Mouse (Mus musculus) heart, adult 11 months (tissue): ENCODE results near the gene Kel.

ENCODE experiments used
- DNase-seq: peaks from one replicate; pipeline ENCODE4 v3.0.0; 2022

The Kel gene

DNA sequence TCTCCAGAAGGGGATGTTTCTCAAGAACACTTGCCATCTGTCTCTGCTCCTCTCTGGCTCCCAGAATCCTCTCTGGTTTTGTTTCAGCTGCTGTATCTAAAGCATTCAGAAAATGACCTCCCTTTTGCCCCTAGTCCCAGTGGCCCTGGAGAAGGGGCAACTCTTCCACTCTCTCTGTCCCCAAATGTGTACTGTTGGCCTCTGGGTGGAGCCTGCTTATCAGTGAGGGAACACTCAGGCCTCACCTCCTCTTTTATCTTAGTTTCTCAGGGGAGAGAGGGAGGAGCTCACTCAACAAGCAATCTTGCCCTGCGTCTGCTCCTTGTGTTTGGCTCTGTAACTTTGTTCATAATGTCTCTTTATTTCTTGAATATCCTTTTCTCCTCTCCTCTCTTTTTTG is at the start of gene Kel:
Gene Kel (minus strand): TSS at position 217 of the 400 bp plus-strand sequence.
- DNase-seq, result peak; percentile 24

DNA sequence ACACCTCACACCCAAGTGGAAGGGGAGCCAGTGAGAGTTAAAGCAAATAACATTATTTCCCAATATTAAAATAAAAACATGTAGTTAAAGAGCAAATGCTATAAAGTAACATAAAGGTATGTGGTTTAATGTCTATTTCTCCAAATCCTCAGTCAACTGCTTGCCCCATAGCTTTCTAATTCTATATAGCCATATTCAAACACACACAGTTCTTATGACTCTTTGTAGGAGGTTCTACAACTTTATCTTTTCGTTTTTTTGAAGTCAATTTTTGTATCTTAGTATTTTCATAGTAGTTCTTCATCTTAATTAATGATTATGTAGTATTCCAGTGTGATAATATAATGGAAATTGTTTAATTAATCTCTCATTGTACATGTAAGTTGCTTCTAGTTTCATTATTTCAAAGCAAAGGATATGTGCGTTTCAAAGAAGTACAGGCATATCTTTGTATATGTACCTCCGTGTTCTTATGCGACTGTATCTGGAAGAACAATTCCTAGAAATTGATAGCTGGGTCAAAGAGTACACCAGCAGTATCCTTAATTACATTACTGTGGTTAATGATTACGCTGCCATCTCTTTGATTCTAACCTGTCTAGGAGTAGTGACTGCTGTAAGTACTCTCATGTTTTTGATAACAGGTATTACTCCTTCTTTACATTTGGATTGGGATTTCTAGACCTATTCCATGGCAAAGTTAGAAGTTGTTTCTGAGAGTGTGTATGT is 40.7 kb upstream of the Kel start:
- no peak for DNase-seq

DNA sequence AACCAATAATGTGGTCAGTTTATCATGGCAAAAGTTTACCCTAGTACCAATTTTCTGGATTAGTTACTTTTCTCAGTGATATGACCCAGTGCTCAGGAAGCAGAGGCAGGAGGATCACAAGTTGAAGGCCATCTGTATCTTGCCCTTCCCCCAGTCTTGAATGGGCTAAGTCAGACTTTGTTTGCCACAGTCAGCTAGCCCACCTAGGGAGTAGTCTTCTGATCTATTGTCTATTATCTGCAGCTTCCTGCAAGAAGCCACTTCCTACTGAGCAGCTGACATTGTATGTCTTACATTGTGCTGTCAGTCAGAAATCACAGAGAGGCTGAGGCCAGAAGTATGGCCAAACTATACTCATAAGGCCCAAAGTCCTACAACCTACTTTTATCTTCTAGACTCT is 37.0 kb upstream of the Kel start:
- no peak for DNase-seq

DNA sequence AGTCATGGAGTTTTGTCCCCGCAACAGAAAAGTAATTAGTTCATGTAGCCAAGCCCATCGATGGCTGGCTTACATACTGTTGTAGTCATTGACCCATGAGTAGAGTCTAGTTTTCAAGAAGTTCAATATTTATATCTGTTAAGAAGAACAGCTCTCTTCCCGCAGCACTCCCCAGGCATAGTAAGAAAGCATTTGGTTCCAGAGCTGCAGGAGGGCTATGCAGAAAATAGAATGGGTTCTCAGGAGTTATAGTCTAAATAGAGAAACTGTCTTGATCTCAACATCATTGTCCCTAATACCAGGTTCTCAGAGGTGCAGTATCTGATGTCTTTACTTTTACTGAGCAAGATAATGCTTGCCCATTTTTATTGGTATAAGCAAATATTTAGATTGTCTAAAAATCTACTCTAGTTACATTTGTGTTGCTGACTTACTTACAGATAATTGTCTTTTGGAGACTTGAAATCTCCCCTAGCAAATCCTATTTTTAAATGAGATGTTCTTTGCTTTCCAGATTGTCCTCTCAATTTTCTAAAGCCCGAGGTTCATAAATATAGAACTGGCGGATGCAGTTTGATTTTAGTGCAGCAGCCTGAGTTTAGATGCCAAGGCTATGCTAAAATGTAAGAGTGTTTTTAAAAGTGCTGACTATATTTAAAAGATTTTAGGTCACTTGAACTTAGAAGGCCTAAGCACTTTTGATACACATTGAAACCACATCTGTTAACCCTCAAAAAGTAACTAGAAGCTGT is 30.8 kb upstream of the Kel start:
- no peak for DNase-seq

DNA sequence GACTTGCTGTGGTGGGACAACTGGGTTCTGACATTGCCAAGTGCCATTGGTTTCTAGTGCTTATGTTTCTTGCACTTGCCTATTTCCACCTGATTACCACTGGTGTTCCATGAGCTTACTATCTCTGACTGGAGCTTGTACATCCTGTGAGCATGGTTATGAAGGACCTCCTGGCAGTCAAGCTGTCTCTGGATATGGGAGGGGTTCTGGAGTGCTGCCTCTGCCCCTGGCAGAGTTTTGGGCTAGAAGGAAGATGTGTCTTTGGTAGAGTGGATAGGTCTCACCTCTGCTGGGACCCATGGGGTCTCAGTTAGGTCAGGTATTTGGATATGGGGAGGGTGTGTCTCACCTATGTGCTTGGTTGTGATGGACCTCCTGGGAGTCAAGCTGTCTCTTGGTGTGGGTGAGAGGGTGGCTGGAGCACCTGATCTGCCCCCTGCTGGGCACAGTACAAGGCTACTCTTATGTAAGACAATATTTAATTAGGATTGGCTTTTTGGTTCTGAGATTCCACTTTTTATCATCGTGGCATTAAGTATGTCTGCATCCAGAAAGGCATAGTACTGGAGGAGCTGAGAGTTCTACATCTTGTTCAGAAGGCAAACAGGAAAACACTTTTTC is 24.0 kb upstream of the Kel start:
- DNase-seq, result peak; percentile 33

DNA sequence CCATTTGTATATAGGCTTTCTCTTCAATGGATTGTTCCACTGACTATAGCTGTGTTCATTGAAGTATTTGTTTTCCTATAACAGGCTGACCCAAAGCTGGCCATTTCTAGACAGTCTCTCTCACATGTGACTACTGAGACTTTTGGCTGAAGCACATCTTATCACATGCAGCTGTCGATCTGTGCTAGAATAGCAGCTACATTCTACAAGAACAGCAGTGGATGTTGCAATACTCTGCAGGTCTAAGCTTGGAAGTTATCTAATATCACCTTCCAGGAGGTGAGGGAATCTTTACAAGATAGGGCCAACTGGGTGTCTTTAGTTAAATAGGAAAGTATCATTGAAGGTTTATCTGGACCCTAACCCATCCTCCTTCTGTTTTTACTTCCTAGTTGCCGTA is 17.3 kb upstream of the Kel start:
- no peak for DNase-seq

DNA sequence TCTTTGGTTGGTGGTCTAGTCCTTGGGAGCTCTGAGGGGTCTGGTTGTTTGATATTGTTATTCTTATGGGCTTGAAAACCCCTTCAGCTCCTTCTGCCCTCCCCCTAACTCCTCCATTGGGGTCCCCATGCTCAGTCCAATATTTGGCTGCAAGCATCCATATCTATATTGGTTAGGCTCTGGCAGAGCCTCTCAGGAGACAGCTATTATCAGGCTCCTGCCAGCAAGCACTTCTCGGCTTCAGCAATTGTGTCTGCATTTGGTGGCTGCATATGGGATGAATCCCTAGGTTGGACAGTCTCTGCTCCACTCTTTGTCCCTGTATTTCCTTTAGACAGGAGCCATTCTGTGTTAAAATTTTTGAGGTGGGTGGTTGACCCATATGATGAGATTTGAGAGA is 6.1 kb upstream of the Kel start:
- peak; percentile 11 for DNase-seq

DNA sequence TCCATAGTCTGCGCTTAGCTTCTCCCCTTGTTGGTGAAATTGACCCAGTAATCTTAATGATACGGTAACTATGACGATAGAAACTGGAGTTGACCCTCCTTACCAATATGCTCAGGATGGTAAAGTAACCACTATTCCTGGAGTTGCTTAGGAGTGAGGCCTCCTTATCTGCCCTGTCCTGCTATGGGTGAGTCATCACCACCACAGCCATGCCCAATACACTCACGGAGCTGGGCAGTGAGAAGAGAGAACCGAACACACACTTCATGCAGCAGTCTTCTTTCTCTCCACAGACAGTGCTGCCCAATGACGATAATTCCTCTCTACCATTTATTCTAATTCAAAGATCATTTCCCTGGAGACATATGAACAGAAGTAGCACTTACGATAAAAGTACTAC is 2.1 kb upstream of the Kel start:
- peak; percentile 40 for DNase-seq

DNA sequence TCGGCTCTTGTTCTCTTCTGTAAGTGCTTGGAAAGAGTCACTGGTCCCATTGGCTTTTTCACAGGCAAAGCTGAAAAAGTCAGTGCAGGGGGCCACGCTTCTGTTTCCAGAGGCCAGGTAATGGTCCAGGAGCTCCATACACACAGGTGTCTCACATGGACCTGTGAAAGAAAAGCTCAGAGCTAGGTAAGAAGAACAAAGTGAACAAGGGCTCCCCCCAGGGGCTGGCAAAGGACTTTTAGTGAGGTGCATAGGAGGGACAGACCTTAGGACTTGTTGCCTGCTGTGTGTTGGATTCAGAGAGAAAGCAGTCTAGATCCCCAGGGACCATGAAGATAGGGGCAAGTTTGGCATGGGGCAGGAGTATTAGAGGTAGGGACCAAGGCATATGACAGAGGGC is 1.2 kb downstream of the Kel start:
- peak; percentile 72 for DNase-seq

DNA sequence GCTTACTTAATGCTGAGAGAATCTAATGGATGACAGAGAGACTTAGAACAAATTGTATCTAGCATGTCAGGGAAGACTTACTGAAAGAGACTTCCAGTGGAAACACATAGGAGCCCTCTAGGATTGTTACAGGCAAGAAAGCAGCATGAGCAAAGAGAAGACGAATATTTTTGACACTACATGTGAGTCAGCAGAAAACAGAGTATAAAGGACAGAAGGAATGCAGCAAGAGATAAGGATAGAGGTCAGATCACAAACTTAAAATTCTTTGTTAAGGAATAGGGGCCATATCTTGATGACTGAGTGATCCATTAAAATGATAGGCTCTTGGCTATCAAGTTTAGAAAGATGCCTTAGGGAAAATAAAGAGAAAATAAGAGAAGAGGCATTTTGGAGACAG is 2.9 kb downstream of the Kel start:
- DNase-seq, result no peak

DNA sequence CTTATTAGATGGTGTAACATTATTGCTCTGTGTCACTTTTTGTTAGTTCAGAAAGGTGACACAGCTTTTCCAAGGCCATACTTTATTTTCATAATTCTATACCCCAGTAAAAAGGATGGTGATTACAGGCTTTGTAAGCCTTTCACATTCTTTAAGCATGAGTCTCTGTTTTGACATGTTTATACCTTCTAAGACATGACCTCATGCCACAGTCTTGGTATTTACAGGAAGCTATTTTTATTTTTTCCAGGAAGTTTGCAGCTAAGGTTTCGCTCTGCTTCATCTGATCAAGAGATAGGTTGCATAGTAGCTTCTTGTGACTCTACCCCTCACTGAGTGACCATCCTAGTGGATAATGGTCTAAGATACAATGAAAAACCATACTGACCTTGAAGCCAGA is 9.7 kb downstream of the Kel start:
- DNase-seq, result no peak

DNA sequence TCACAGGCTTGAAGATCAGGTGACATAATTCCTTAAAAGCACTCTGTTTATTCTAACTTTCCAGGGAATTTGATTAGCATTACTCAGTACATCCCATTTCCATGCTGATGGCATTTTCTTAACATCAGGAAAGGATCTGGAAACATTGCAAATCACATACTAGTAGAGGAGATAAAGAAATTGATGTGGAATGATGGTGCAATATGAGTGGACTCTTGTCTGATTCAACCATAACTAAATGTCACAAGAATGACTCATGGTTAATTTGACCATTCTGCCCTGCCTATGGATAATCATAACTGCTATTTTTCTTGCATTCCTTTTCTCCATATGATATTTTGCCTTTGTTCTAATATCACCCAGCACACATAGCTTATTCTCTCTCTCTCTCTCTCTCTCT is 11.9 kb downstream of the Kel start:
- DNase-seq, result no peak

DNA sequence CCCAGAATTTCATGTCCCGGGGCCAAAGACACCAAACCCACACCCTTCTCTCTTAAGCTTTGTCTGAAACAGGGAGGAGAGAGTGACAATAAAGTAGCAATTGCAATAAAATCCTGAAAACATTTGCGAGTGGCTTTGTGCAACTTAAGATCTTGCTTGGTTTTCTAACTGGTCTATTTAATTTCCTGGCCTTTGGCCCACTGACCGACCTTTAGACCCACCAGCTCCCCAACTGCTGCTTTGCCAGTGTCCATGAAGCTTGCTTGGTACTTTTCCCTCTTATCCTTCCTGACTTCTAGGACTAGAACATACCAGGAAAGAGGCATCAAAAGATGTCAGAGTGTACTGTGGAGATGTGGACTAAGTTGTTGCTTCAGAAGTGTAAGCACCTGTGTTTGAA is 18.5 kb downstream of the Kel start:
- no peak for DNase-seq

DNA sequence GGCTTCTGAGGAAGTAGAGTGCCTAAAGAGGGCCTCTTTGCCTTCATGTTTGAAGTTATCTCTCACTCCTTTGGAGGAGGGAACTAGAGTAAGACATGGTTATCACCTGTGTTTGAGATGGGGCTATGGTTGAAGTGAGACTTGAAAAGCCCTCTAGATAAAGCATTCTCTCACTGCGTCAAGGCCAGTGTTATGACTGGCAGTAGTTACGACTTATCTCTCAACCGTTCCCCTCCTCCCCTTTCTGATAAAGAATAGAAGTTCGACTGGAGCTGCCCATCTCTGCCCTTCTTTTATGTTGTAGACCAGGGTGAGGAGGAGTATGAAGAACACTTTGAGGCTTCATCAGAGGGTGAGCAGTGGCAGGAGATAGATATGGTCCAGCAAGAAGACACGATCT is 19.2 kb downstream of the Kel start:
- peak; percentile 70 for DNase-seq

DNA sequence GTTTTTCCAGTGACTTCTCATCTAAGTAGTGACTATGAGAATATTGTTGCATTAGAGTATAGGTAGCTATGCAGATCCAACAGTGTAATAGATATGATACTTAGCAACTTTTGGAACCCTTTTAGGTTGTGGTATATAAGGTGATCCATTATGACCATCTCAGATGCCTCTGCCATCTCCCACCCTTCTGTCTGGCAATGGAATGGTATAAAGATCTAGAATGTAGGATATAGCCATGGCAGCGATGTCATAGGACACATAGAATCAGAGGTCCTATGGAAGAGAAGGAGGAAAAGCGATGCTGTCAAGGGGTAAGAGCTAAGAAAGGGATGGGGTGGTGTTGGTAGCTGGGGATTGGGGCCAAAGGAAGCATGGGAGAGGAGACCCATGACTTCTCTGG is 20.0 kb downstream of the Kel start, which contains the start of gene Llcfc1:
Gene Llcfc1 (plus strand): TSS at position 301 of the 400 bp plus-strand sequence.
- peak; percentile 42 for DNase-seq

DNA sequence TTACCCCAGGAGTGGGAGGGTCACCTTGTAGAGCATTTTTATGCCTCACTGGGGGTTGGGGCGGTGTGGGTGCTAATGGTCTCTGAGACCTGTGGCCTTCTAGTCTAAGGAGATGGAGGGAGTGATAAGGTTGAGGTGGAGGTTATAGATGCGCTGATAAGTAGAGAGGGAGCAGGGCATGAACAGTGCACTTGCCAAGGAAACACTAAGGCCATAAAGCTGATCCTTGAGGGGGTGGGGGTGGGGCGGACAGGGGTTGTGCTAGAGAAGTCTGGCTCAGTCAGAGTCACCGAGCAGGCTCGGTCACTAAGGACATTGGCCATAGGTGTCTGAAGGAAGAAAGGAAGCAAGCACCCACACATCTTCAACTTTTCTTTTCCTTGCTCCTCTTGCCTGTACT is 22.5 kb downstream of the Kel start:
- DNase-seq, result peak; percentile 43

DNA sequence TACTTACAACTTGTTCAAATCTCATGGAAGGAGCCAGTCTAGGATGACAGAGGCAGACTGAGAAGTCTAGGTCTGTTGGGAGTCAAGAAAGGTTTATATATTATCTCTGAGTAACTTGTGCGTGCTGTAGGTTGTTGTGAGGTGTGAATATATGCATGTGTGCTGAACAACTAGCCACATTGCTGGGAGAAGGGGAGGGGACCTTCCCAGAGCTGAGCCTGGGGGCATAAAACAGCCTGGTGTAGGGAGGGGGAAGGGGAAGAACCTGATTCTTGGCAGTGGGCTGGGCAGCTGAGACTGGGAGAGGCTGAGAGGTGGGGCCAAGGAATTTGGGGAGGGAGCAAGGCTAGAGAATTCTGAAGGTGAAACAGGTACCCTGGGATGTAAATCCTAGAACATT is 23.5 kb downstream of the Kel start, which contains the start of gene Trpv5:
Gene Trpv5 (minus strand): TSS at position 101 of the 400 bp plus-strand sequence.
- peak; percentile 59 for DNase-seq

DNA sequence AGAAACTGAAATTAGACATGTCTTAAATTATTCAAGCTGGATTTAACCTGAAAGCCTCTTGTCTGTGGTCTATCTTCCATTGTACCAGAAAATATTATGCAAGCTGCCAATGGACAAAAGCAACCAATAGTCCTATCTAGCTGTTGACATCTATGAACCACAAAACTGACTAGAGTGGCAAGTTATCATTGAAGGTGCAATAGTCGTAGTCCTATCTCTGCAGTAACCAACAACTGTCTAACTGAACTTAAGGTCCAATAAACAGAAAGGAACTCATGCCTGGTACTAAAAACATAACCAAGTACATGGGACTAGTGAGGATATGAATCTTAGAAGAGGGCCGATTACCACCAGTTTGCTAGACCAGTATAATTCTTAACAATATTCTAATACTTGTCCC is 27.6 kb downstream of the Kel start:
- no peak for DNase-seq

DNA sequence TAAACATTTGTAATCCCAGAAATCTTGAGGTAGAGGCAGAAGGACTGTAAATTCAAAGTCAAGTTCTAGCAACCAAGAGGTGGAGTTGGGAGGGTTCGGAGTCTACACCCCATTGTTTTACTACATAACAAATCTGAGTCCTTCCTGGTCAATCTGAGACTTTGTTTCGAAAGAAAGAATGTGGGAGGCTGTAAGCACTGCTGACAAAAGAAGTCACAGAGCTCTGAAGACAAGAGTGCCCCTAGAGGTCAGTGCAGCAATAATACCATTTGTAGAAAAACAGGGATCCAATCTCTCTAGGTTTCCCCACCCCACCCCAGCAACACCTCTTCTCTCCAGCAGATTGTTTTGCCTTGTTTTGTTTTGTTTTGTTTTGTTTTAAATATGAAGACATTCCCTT is 41.8 kb downstream of the Kel start:
- DNase-seq, result no peak

DNA sequence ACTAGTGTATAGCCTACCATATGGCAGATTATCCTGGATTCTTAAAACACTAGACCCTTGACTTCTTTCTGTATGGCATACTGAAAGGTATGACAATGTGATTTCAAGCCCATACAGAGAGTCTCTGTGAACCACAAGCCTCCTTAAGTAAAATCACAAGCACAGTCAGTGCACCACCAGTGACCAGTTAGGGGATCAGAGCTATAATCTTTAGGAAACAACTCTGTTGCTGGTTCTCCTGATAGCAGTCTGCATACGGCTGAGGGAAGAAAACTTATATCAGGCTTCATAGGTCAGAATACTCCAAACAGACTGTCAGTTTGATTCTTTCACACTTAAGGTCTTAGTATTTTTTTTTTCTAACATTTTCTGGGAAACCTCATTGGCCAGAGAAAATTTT is 45.7 kb downstream of the Kel start:
- no peak for DNase-seq

DNA sequence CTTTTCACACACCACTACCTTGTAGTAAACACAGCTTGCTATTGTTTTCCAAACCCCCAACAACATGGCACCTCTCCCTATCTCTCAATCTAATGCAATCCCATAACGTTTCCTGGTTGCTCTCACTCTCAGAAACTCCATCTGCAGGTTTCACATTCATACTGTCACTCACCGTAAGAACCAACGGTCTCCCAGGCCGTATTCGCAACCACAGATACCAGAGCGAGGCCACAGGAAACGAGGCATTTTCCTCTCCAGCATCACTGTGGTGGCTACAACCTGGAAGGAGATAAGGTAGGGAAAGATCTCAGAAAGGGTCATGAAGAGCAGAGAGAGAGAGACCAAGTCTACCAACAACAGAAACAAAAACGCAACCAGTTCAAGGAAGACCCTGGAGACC is 49.5 kb downstream of the Kel start:
- no peak for DNase-seq

DNA sequence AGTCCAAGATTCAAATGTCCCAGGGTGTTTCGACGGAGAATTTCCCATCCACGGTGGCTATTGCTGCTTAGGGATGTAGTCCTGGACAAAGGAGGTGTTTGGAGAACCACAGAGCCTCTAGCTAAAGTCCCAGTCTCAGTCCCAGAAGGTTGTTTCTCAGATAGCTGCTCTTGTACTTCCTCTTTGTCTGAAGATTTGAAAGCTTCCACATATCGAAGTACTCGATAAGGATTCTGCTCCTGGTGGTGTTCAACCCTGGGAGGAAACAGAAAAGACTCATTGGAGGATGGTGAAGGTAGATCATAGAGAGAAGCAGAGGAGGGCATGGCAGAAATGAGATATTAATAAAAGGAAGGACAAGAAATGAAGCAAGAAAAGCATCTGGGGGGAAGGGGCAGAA is 51.0 kb downstream of the Kel start:
- no peak for DNase-seq

DNA sequence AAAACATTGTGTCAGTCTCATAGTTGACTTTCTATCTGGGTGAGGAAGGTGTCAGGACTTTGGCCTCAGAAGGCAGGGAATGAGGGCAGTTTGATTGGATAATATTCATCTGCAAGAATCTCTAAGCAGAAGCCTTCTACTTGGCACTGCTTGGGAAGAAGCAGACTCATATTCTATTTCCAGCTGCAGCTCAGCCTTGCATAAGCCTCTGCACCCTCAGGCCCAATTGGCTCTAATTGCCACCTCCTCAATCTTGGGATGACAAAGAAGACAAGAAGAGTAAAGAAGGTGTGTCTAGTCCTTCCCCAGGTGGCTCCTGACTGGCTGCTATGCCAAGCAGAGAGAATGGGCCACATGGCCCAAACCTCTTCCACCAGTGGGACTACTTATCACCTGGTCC is 57.5 kb downstream of the Kel start:
- DNase-seq, result no peak

DNA sequence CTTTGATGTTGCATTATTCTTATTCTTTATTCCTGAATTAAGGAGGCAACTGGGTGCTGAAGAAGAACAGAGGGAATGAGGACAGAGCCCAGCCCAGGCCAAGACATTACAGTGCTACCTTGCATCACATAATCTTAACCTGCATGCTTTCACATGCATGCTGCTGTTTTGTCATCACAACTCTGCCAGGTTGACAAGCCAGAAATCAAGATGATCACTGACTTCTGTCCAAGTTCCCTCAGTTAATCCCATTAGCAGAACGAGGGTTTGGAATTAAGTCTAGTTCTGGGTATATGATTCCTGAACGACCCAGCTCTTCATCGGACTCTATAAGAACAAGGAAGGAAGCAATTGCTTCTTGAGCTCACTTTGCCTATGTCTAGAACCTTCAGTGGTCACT is 57.9 kb downstream of the Kel start:
- DNase-seq, result no peak
